Comparison of ENCODE assay signal across 9 mouse cellular contexts in the genomic region with DNA sequence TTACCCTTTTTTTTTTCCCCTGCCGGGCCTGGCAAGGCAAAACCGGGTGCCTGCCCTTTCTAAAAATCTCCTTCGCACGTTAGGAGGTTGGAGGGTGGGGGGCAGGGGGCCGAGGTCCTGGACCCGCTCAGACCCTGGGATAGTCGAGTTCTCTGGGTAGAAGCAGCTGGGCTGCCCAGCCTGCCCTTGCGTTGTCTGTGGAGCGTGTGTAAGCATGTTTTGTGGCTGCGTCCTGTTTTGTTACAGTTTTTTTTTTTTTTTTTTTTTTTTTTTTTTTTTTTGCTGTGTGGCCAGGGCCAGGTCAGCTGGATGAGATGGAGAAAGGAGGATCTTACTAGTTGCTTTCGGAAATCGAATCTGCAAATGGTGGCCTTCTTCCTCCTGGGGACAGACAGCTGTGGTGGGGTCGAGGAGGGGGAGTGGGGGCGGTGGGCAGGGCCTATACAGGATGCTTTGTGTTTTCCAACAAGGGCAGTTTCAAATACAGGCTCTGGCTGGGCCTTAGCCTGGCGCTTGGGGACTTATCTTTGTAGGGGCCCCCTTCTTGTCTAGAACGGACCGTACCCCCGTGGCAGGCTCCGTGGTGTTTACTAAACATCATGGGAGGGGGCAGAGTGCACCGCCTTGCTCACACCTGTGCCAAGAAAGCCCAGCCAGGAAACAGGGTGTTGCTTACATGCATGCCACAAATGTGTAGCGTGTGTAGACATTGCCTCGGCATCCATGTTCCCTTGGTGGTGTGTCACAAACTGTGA. TPM values are rescaled to one million over a fixed set of nuclear protein-coding genes. Genes with fewer than 3 reads are reported as not detected.
DNase-seq lines count a peak whose midpoint lies in the region; ATAC-seq lines count a peak whose summit lies in the region.
"Had no signal": no experiment of that assay in that cellular context is flagged by ENCODE, and none has a peak within 500 bp of the region (broad histone marks: within the 10 kb centered on the region; RNA-seq: fewer than 3 reads in every experiment).

No protein-coding gene starts in this region.

- peak overlapping the region; percentile 95 for H3K9ac ChIP-seq in forebrain, embryonic 12.5 days
- H3K9ac ChIP-seq in hindbrain, embryonic 16.5 days (ENCODE audit: low read depth, low read length) = peak overlapping the region; percentile 98
- peak overlapping the region; percentile 96 for H3K9ac ChIP-seq in liver, embryonic 12.5 days
- H3K9ac ChIP-seq in neural tube, embryonic 12.5 days = peak overlapping the region; percentile 96

- DNase-seq in cerebellum, adult 11-12 months = peak; percentile 32
- DNase-seq in cerebellum, adult 11 months = no peak
- DNase-seq in Muller cell, postnatal 12 days (ENCODE audit: inconsistent ontology term) = peak; percentile 64

- peak overlapping the region; percentile 75 for H3K4me2 ChIP-seq in forebrain, embryonic 12.5 days
- H3K4me2 ChIP-seq in hindbrain, embryonic 16.5 days (ENCODE audit: low read length) = peak overlapping the region; percentile 89
- H3K4me2 ChIP-seq in liver, embryonic 12.5 days = peak overlapping the region; percentile 90
- peak overlapping the region; percentile 83 for H3K4me2 ChIP-seq in neural tube, embryonic 12.5 days (replicated peaks)

- WGBS in forebrain, embryonic 12.5 days = 4% methylated on average over 22 of the region's 22 CpGs
- 3% methylated on average over 22 of the region's 22 CpGs for WGBS in hindbrain, embryonic 16.5 days
- 2% methylated on average over 22 of the region's 22 CpGs for WGBS in liver, embryonic 12.5 days (ENCODE audit: insufficient replicate concordance)
- 5% methylated on average over 22 of the region's 22 CpGs for WGBS in neural tube, embryonic 12.5 days

- H3K4me3 ChIP-seq in forebrain, embryonic 12.5 days (replicated peaks) = peak overlapping the region; percentile 91
- H3K4me3 ChIP-seq in hindbrain, embryonic 16.5 days (ENCODE audit: low read length) = peak overlapping the region; percentile 64
- H3K4me3 ChIP-seq in liver, embryonic 12.5 days = peak overlapping the region; percentile 84
- H3K4me3 ChIP-seq in neural tube, embryonic 12.5 days = peak overlapping the region; percentile 95

- peak; percentile 27; the same call in 1 of the 2 replicates for ATAC-seq in forebrain, embryonic 12.5 days (ENCODE audit: low FRiP score)
- no peak for ATAC-seq in hindbrain, embryonic 16.5 days
- no peak for ATAC-seq in liver, embryonic 12.5 days
- peak; percentile 17; the same call in 1 of the 2 replicates for ATAC-seq in neural tube, embryonic 12.5 days (ENCODE audit: low FRiP score, low read depth)
- ATAC-seq in frontal cortex, adult (ENCODE audit: low TSS enrichment) = no peak

- H3K4me1 ChIP-seq in forebrain, embryonic 12.5 days = peaks cover 50% of the 10 kb centered on the region
- peaks cover 26% of the 10 kb centered on the region for H3K4me1 ChIP-seq in hindbrain, embryonic 16.5 days (ENCODE audit: control insufficient read depth, insufficient read depth, low read depth, low read length)
- H3K4me1 ChIP-seq in liver, embryonic 12.5 days = peaks cover 68% of the 10 kb centered on the region
- H3K4me1 ChIP-seq in neural tube, embryonic 12.5 days = peaks cover 48% of the 10 kb centered on the region

- peak overlapping the region; percentile 82 for H3K27ac ChIP-seq in forebrain, embryonic 12.5 days
- peak overlapping the region; percentile 94 for H3K27ac ChIP-seq in hindbrain, embryonic 16.5 days (ENCODE audit: low read depth, low read length)
- H3K27ac ChIP-seq in liver, embryonic 12.5 days = peak overlapping the region; percentile 88
- H3K27ac ChIP-seq in neural tube, embryonic 12.5 days = peak overlapping the region; percentile 82

- H3K36me3 ChIP-seq in forebrain, embryonic 12.5 days (replicated peaks) = no peaks in the 10 kb centered on the region
- no peaks in the 10 kb centered on the region for H3K36me3 ChIP-seq in hindbrain, embryonic 16.5 days (ENCODE audit: control insufficient read depth, insufficient read depth, low read length)
- no peaks in the 10 kb centered on the region for H3K36me3 ChIP-seq in liver, embryonic 12.5 days
- H3K36me3 ChIP-seq in neural tube, embryonic 12.5 days = no peaks in the 10 kb centered on the region

- no peaks in the 10 kb centered on the region for H3K27me3 ChIP-seq in forebrain, embryonic 12.5 days
- H3K27me3 ChIP-seq in hindbrain, embryonic 16.5 days (replicated peaks; ENCODE audit: control insufficient read depth, insufficient read depth, low read length) = no peaks in the 10 kb centered on the region
- no peaks in the 10 kb centered on the region; the same call in 1 of the 2 replicates for H3K27me3 ChIP-seq in liver, embryonic 12.5 days (replicated peaks)
- no peaks in the 10 kb centered on the region for H3K27me3 ChIP-seq in neural tube, embryonic 12.5 days (replicated peaks)
- H3K27me3 ChIP-seq: Patski had no signal

- 0 out of 2 replicates have a peak, but pooled peaks cover 2% of the 10 kb centered on the region for H3K9me3 ChIP-seq in forebrain, embryonic 12.5 days
- no peaks in the 10 kb centered on the region for H3K9me3 ChIP-seq in hindbrain, embryonic 16.5 days (ENCODE audit: control insufficient read depth, low read length)
- no peaks in the 10 kb centered on the region for H3K9me3 ChIP-seq in liver, embryonic 12.5 days (replicated peaks)
- no peaks in the 10 kb centered on the region for H3K9me3 ChIP-seq in neural tube, embryonic 12.5 days

RNA-seq across cellular contexts. Expression of a gene that starts 1.1 kb away (rescaled TPM):
- 28.3 and 30.5 TPM in 2 replicates for polyA plus RNA-seq in forebrain, embryonic 12.5 days (2016; fragmentation: Nextera tagmentation; extraction: Ambion mirVana)
- polyA plus RNA-seq in hindbrain, embryonic 16.5 days (2015; fragmentation: Nextera tagmentation; extraction: Ambion mirVana) = 136 and 143 TPM in 2 replicates
- polyA plus RNA-seq in liver, embryonic 12.5 days (2016; fragmentation: Nextera tagmentation; extraction: Ambion mirVana) = 18.7 and 21.6 TPM in 2 replicates
- polyA plus RNA-seq in neural tube, embryonic 12.5 days (2016; fragmentation: Nextera tagmentation; extraction: Ambion mirVana) = 106 and 112 TPM in 2 replicates

Comparison
In these comparisons a context has a peak if more than half of its experiments do, and no peak if none do; other contexts are left out.
1. ATAC-seq: peak in forebrain, embryonic 12.5 days (single experiment) and neural tube, embryonic 12.5 days (single experiment); none in hindbrain, embryonic 16.5 days (single experiment), liver, embryonic 12.5 days (single experiment) and frontal cortex, adult (single experiment).
2. Peak in every context shown above with its lines, with median percentiles within 50 percentile points of each other: H3K27ac ChIP-seq, H3K4me2 ChIP-seq, H3K4me3 ChIP-seq and H3K9ac ChIP-seq.